Mouse (Mus musculus) mouse trophoblast stem cell (cell line): ENCODE data around the gene Tmem248.

Experiments used
- in situ Hi-C, 2 experiments: fragments of 300-500 bp; cut with MseI, MboI; formaldehyde crosslinking; loops; 2 replicates in 1 of 2; 3 replicates in 1 of 2; pipeline ENCODE4 v1.15.1; 2025

Gene Tmem248

GRCm38 (mm10) chr5:130256678-130257271, 39.9 kb downstream of the Tmem248 start:
- in situ Hi-C loops: no loop called here

DNA sequence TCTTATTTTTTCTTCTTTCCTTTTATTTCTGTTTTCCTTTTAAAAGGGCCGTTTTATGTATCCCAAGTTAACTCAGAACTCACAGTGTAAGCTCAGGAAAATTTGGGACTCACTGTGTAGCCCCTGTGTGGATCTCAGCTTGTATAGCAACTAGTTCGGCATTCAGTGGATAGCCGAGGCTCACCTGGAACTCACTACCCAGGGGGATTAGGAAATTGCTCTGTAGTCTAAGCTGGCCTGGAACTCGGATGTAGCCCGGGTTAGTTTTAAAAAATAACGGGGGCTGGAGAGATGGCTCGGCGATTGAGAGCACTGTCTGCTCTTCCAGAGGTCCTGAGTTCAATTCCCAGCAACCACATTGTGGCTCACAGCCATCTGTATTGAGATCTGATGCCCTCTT, 40.4 kb downstream of the Tmem248 start:
- in situ Hi-C loops: no loop called here

DNA sequence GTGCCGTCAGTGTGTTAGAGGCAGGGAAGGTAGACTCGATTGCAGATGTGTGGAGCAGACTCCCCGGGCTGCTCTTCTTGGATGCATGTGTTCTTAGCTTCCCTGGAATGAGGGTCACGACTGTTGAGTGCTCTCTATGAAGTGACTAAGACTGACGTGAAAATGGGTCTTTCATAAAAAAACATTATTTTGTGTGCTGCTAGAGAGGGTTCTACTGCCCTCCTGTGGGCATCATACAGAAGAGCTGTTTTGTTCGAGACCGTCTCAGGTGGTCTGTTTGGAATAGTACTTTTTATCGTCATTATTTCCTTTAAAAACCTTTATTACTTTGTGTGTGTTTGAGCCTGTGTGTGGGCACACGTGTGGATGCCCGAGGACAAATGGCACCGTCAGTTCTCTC, 46.6 kb downstream of the Tmem248 start:
- in situ Hi-C loops: no loop called here

GRCm38 (mm10) chr5:130264433-130265005, 47.6 kb downstream of the Tmem248 start:
- in situ Hi-C loops: no loop called here

GRCm38 (mm10) chr5:130266651-130267050, 49.8 kb downstream of the Tmem248 start:
- in situ Hi-C loops: no loop called here

GRCm38 (mm10) chr5:130267316-130267715, 50.4 kb downstream of the Tmem248 start:
- in situ Hi-C loops: no loop called here

DNA sequence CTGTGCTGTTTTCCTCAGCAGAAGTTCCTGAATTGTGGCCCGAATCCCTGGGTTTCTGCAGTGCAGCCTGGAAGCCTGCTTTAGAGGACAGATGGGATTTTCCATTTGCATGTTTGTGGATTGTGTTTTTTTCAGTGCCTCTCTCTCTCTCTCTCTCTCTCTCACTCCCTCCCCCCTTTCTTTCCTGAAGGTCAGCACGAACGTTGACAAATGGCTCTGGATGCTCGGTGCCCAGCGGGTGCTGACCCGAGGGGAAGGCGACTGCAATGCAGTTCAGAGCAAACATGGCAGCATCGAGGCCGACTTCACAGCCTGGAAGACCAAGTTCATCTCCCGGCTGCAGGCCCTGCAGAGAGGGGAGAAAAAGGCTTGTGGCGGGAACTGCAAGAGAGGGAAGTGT, 52.1 kb downstream of the Tmem248 start:
- in situ Hi-C loops: no loop called here

DNA sequence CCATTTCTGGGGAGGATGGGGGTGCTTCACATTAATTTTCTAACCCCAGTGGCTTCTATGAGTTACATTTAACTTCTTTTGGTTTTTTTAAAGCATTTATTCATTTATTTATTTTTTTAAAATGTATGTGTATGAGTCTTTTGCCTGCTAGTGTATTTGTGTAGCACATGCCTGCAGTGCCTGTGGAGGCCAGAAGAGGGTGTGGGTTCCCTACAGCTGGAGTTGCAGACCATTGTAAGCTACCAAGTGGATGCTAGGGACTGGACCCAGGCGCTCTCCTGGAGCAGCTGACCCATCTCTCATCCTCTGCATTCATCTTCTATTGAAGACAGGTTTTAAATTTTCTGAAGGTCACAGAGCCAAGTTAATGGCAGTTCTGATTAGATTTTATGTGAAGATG, 55.5 kb downstream of the Tmem248 start:
- in situ Hi-C loops: no loop called here

- in situ Hi-C loops: no loop called here
These were observed 56.2 kb downstream of the Tmem248 start for GRCm38 (mm10) chr5:130273046-130273445.

DNA sequence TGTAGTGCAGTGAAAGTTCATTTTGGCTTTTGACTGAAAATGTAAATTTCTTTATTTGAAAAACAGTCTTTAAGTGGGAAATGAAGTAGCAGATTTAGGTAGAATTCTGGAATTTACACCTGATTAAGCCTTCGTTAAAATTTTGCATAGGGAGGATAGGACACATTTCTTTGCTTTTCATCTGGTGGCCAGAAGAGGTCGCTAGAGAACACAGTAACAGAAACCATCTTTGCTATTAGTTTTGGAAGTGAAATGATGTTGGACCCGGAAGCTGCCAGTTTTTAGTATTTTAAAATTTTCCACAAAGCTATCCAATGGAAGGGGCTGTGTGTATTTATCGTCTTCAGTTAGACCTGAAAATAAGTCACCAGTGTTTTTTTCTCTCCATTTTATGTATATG, 58.6 kb downstream of the Tmem248 start:
- in situ Hi-C loops: no loop called here

- in situ Hi-C loops: no loop called here
These were observed 61.2 kb downstream of the Tmem248 start for GRCm38 (mm10) chr5:130278011-130278472.

GRCm38 (mm10) chr5:130283079-130283732, 66.3 kb downstream of the Tmem248 start:
- in situ Hi-C loops: no loop called here

DNA sequence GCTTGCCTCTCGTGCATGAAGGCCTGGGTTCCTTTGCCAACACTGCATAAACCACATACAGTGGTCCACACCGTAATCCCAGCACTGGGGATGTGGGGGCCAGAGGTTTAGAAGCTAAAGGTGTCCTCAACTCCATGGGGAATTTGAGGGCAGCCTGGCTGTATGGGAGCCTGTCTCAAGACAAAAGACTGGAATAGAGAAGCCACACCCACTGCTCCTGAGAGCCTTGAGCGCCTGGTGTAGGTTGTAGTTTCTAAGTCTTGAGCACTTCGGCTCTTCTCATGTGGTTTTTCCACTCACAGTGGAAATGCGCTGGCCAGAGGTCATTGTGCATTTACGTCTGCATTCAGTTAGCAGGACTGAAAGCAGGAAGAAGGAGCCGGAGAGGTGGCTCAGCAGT, 71.2 kb downstream of the Tmem248 start:
- in situ Hi-C loops: no loop called here

- in situ Hi-C loops: no loop called here
These were observed 73.4 kb downstream of the Tmem248 start for GRCm38 (mm10) chr5:130290242-130290641.

GRCm38 (mm10) chr5:130290775-130291174, 73.9 kb downstream of the Tmem248 start:
- in situ Hi-C loops: no loop called here

DNA sequence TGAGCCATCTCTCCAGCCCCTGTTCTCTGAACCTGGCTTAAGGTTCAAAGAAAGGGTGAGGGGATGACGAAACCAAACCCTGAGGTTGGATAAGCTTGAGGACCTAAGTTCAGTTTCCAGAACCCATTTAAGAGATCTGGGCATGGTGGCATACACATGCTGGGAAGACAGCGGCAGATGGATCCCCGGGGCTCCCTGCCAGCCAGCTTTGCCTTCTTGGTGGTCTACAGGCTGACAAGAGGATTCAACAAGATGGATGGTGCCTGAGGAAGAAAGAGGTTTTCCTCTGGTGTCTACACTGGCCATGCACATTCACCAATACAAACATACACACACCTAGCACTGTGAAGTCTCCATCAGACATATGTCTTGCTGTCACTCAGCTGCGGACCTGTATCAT, 76.1 kb downstream of the Tmem248 start:
- in situ Hi-C loops: no loop called here
